Mouse (Mus musculus) liver, postnatal 0 days (tissue): ENCODE measurements around the gene Ppm1e. TPM values are rescaled to one million over a fixed set of nuclear protein-coding genes. Genes with fewer than 3 reads are reported as not detected.

Experiments used
- ATAC-seq: fragments of 200-750 bp; cut with Nextera tagmentation; 2 replicates; pipeline ENCODE4 v1.8.0; 2017; ENCODE audit warnings: mild to moderate bottlenecking, moderate library complexity
- DNase-seq: peaks from one replicate; pipeline ENCODE4 v3.0.0-alpha.2; 2016
- H3K27ac ChIP-seq: fragments of 300-500 bp; sonication (generic); 2 replicates; pipeline ENCODE4 v1.5.1; 2014; ENCODE audit warnings: antibody characterized with exemption, moderate library complexity, mild to moderate bottlenecking, low read depth
- H3K27me3 ChIP-seq: fragments of 300-500 bp; sonication (generic); 2 replicates; pipeline ENCODE4 v1.6.1; 2014; ENCODE audit warnings: low read length, control low read depth, mixed read lengths; ENCODE audit not compliant: insufficient read depth
- H3K36me3 ChIP-seq: fragments of 300-500 bp; sonication (generic); replicated peaks from 2 replicates; pipeline ENCODE4 v1.6.1; 2014; ENCODE audit warnings: mild to moderate bottlenecking, control low read depth, low read length, moderate library complexity, mixed read lengths; ENCODE audit not compliant: insufficient read depth
- H3K4me1 ChIP-seq: fragments of 300-500 bp; sonication (generic); 2 replicates; pipeline ENCODE4 v1.6.1; 2014; ENCODE audit warnings: antibody characterized with exemption, mild to moderate bottlenecking, control low read depth; ENCODE audit not compliant: insufficient read depth
- H3K4me2 ChIP-seq: fragments of 300-500 bp; sonication (generic); 2 replicates; pipeline ENCODE4 v1.6.1; 2014; ENCODE audit warnings: low read depth, mild to moderate bottlenecking, low read length, moderate library complexity, mixed read lengths
- H3K4me3 ChIP-seq: fragments of 300-500 bp; sonication (generic); 2 replicates; pipeline ENCODE4 v1.5.1; 2014; ENCODE audit warnings: low read depth, low read length
- H3K9ac ChIP-seq: fragments of 300-500 bp; sonication (generic); replicated peaks from 2 replicates; pipeline ENCODE4 v1.6.1; 2014; ENCODE audit warnings: mild to moderate bottlenecking, moderate library complexity
- H3K9me3 ChIP-seq: fragments of 300-500 bp; sonication (generic); 2 replicates; pipeline ENCODE4 v1.6.1; 2016; ENCODE audit warnings: mild to moderate bottlenecking, control low read depth, low read length, mixed read lengths
- CTCF ChIP-seq: sonication (generic); IDR thresholded peaks from 2 replicates; pipeline ENCODE4 v1.5.1; 2016; ENCODE audit warnings: antibody characterized with exemption, low read depth
- EP300 ChIP-seq: IDR thresholded peaks from 2 replicates; pipeline ENCODE4 v1.6.1; 2016; ENCODE audit warnings: antibody characterized with exemption, low read depth, mild to moderate bottlenecking
- WGBS: fragments of 180-500 bp; shearing (Covaris S2); extraction: QIAGEN DNeasy Blood & Tissue Kit; methylation state at CpG from one replicate; pipeline ENCODE4 v1.1.7; 2014; ENCODE audit not compliant: insufficient replicate concordance; 5-methylcytosine and 5-hydroxymethylcytosine counted together
- polyA plus RNA-seq: library from polyadenylated mRNA; unstranded; fragments of >200 nt; fragmentation: Nextera tagmentation; extraction: Ambion mirVana; gene quantifications from 2 replicates; pipeline ENCODE4 v1.2.1, GENCODE M21; 2015

Gene Ppm1e
- polyA plus RNA-seq, 1 experiment from 2014 or later, result 1.2 TPM

- no peak for ATAC-seq
- WGBS, result 48% methylated on average over 3 of the region's 3 CpGs
Measured at GRCm38 (mm10) chr11:87313533-87313932, 45.3 kb downstream of the Ppm1e start.

GRCm38 (mm10) chr11:87310309-87310708, 48.5 kb downstream of the Ppm1e start:
- H3K4me1 ChIP-seq, result no peaks in the 10 kb centered on the region
- DNase-seq (no peak), ATAC-seq (no peak)
- no peak overlapping the region for H3K27ac ChIP-seq
- H3K27me3 ChIP-seq, result no peaks in the 10 kb centered on the region
- 68% methylated on average over 2 of the region's 2 CpGs for WGBS
- H3K9ac ChIP-seq, result no peak overlapping the region
- no peak overlapping the region for H3K4me2 ChIP-seq
- no peak overlapping the region for H3K4me3 ChIP-seq
- H3K36me3 ChIP-seq, result no peaks in the 10 kb centered on the region
- no peak for TF ChIP-seq CTCF
- H3K9me3 ChIP-seq, result no peaks in the 10 kb centered on the region

More at GRCm38 (mm10) chr11:87313533-87313932, 45.3 kb downstream of the Ppm1e start:
- Histone ChIP-seq H3K4me2 (no peak overlapping the region), H3K36me3 (no peaks in the 10 kb centered on the region), H3K4me1 (no peaks in the 10 kb centered on the region), H3K27me3 (no peaks in the 10 kb centered on the region), H3K27ac (no peak overlapping the region), H3K9me3 (no peaks in the 10 kb centered on the region), H3K4me3 (no peak overlapping the region), H3K9ac (no peak overlapping the region)
- no peak for DNase-seq
- TF ChIP-seq CTCF (no peak), EP300 (no peak)

GRCm38 (mm10) chr11:87309329-87310074, 49.3 kb downstream of the Ppm1e start:
- no peak overlapping the region for H3K27ac ChIP-seq
- no peaks in the 10 kb centered on the region for H3K9me3 ChIP-seq
- H3K36me3 ChIP-seq, result no peaks in the 10 kb centered on the region
- 43% methylated on average over 8 of the region's 8 CpGs for WGBS
- peak; percentile 73 for ATAC-seq
- H3K4me1 ChIP-seq, result no peaks in the 10 kb centered on the region
- TF ChIP-seq CTCF, result no peak
- peak; percentile 71 for TF ChIP-seq EP300
- no peak overlapping the region for H3K9ac ChIP-seq
- no peak for DNase-seq
- H3K4me3 ChIP-seq, result no peak overlapping the region
- H3K27me3 ChIP-seq, result no peaks in the 10 kb centered on the region
- H3K4me2 ChIP-seq, result no peak overlapping the region

- WGBS, result 72% methylated on average over 5 of the region's 5 CpGs
- TF ChIP-seq EP300 (no peak), CTCF (no peak)
- no peak overlapping the region for H3K9ac ChIP-seq
- H3K27ac ChIP-seq, result no peak overlapping the region
- DNase-seq, result no peak
- no peaks in the 10 kb centered on the region for H3K36me3 ChIP-seq
- no peaks in the 10 kb centered on the region for H3K27me3 ChIP-seq
- ATAC-seq, result no peak
- H3K4me3 ChIP-seq, result no peak overlapping the region
- no peaks in the 10 kb centered on the region for H3K4me1 ChIP-seq
- H3K9me3 ChIP-seq, result no peaks in the 10 kb centered on the region
- no peak overlapping the region for H3K4me2 ChIP-seq
Measured at GRCm38 (mm10) chr11:87299066-87299465, 59.8 kb downstream of the Ppm1e start.

GRCm38 (mm10) chr11:87296467-87296866, 62.4 kb downstream of the Ppm1e start:
- DNase-seq, result no peak

GRCm38 (mm10) chr11:87295636-87296035, 63.2 kb downstream of the Ppm1e start:
- Histone ChIP-seq H3K9ac (no peak overlapping the region), H3K36me3 (no peaks in the 10 kb centered on the region), H3K4me2 (no peak overlapping the region), H3K4me1 (no peaks in the 10 kb centered on the region), H3K27ac (no peak overlapping the region), H3K4me3 (no peak overlapping the region), H3K27me3 (no peaks in the 10 kb centered on the region), H3K9me3 (no peaks in the 10 kb centered on the region)
- DNase-seq, result no peak
- ATAC-seq, result no peak
- 70% methylated on average over 2 of the region's 2 CpGs for WGBS
- TF ChIP-seq EP300 (no peak), CTCF (no peak)

More at GRCm38 (mm10) chr11:87296467-87296866, 62.4 kb downstream of the Ppm1e start:
- Histone ChIP-seq H3K4me3 (no peak overlapping the region), H3K4me1 (no peaks in the 10 kb centered on the region), H3K9me3 (no peaks in the 10 kb centered on the region), H3K27me3 (no peaks in the 10 kb centered on the region), H3K27ac (no peak overlapping the region), H3K9ac (no peak overlapping the region), H3K36me3 (no peaks in the 10 kb centered on the region), H3K4me2 (no peak overlapping the region)
- no peak for ATAC-seq
- 88% methylated on average over 6 of the region's 6 CpGs for WGBS
- TF ChIP-seq EP300 (no peak), CTCF (no peak)

GRCm38 (mm10) chr11:87289313-87289712, 69.5 kb downstream of the Ppm1e start:
- H3K36me3 ChIP-seq, result no peaks in the 10 kb centered on the region
- TF ChIP-seq EP300, result no peak
- no peak for TF ChIP-seq CTCF
- no peak overlapping the region for H3K9ac ChIP-seq
- no peaks in the 10 kb centered on the region for H3K4me1 ChIP-seq
- 86% methylated on average over 8 of the region's 8 CpGs for WGBS
- H3K27ac ChIP-seq, result no peak overlapping the region
- H3K4me2 ChIP-seq, result no peak overlapping the region
- no peaks in the 10 kb centered on the region for H3K27me3 ChIP-seq
- no peak overlapping the region for H3K4me3 ChIP-seq
- no peak for ATAC-seq
- DNase-seq, result no peak
- no peaks in the 10 kb centered on the region for H3K9me3 ChIP-seq
